Mouse (Mus musculus): ENCODE data around the gene 1500009C09Rik. TPM values are rescaled to one million over a fixed set of nuclear protein-coding genes. Genes with fewer than 3 reads are reported as not detected.

The 1500009C09Rik gene
- total RNA-seq (2014; fragmentation: Nextera tagmentation), result not detected in 2 replicates
- not detected in 2 replicates for total RNA-seq (2017)
- not detected in 2 replicates for polyA plus RNA-seq (2012)

- Histone ChIP-seq H3K36me3 (replicated peaks) (no peaks in the 10 kb centered on the region), H3K9me3 (replicated peaks) (0 out of 2 replicates have a peak, but pooled peaks cover 2% of the 10 kb centered on the region), H3K4me3 (ENCODE audit: low read depth, low read length) (no peak within 1 kb of the TSS), H3K4me1 (ENCODE audit: insufficient read depth, low read depth, low read length) (peaks cover 8% of the 10 kb centered on the region; the same call in 1 of the 2 replicates), H3K27me3 (ENCODE audit: insufficient read depth, low read length) (peaks cover 15% of the 10 kb centered on the region)
- DNase-seq (ENCODE audit: low spot score), result no peak
- TF ChIP-seq GATA1 (IDR thresholded peaks at IDR 0.05; ENCODE audit: borderline replicate concordance, low read length), result no peak
- TF ChIP-seq TAL1 (conservative IDR thresholded peaks at IDR 0.05; ENCODE audit: low read depth, low read length), result no peak
- TF ChIP-seq CTCF (IDR thresholded peaks at IDR 0.05; ENCODE audit: low read depth, low read length), result no peak
- no peak for TF ChIP-seq GATA2 (IDR thresholded peaks at IDR 0.05; ENCODE audit: borderline replicate concordance, low read depth, low read length)
- no peak for TF ChIP-seq POLR2AphosphoS5 (IDR thresholded peaks at IDR 0.05; ENCODE audit: insufficient replicate concordance, low read depth, low read length)
- no peak for ATAC-seq (ENCODE audit: extremely low read depth, insufficient number of reproducible peaks, low FRiP score, poor library complexity, severe bottlenecking)
Observed at GRCm38 (mm10) chr15:82252097-82252496, at the start of gene 1500009C09Rik. 1500009C09Rik (plus strand) TSS chr15:82252397.

- DNase-seq (ENCODE audit: low spot score) (no peak), ATAC-seq (ENCODE audit: extremely low read depth, insufficient number of reproducible peaks, low FRiP score, poor library complexity, severe bottlenecking) (no peak)
- H3K36me3 ChIP-seq (replicated peaks), result peaks cover 99% of the 10 kb centered on the region
- H3K9me3 ChIP-seq (replicated peaks), result peaks cover 12% of the 10 kb centered on the region
- no peaks in the 10 kb centered on the region for H3K27me3 ChIP-seq (ENCODE audit: insufficient read depth, low read length)
- TF ChIP-seq GATA1 (IDR thresholded peaks at IDR 0.05; ENCODE audit: borderline replicate concordance, low read length) (no peak), GATA2 (IDR thresholded peaks at IDR 0.05; ENCODE audit: borderline replicate concordance, low read depth, low read length) (no peak), TAL1 (conservative IDR thresholded peaks at IDR 0.05; ENCODE audit: low read depth, low read length) (no peak), POLR2AphosphoS5 (IDR thresholded peaks at IDR 0.05; ENCODE audit: insufficient replicate concordance, low read depth, low read length) (no peak), CTCF (IDR thresholded peaks at IDR 0.05; ENCODE audit: low read depth, low read length) (no peak)
- H3K4me1 ChIP-seq (ENCODE audit: insufficient read depth, low read depth, low read length), result peaks cover 4% of the 10 kb centered on the region; the same call in 1 of the 2 replicates
- H3K4me3 ChIP-seq (ENCODE audit: low read depth, low read length), result no peak overlapping the region
Observed at GRCm38 (mm10) chr15:82203090-82203489, 49.1 kb upstream of the 1500009C09Rik start.

GRCm38 (mm10) chr15:82203611-82204351 is 48.4 kb upstream of the 1500009C09Rik start:
- Histone ChIP-seq H3K4me1 (ENCODE audit: insufficient read depth, low read depth, low read length) (0 out of 2 replicates have a peak, but pooled peaks cover under 1% of the 10 kb centered on the region), H3K36me3 (replicated peaks) (peaks cover 98% of the 10 kb centered on the region), H3K4me3 (ENCODE audit: low read depth, low read length) (no peak overlapping the region), H3K27me3 (ENCODE audit: insufficient read depth, low read length) (no peaks in the 10 kb centered on the region), H3K9me3 (replicated peaks) (peaks cover 12% of the 10 kb centered on the region)
- no peak for ATAC-seq (ENCODE audit: extremely low read depth, insufficient number of reproducible peaks, low FRiP score, poor library complexity, severe bottlenecking)
- DNase-seq (ENCODE audit: low spot score), result no peak
- TF ChIP-seq CTCF (IDR thresholded peaks at IDR 0.05; ENCODE audit: low read depth, low read length) (no peak), POLR2AphosphoS5 (IDR thresholded peaks at IDR 0.05; ENCODE audit: insufficient replicate concordance, low read depth, low read length) (no peak), GATA2 (IDR thresholded peaks at IDR 0.05; ENCODE audit: borderline replicate concordance, low read depth, low read length) (no peak), GATA1 (IDR thresholded peaks at IDR 0.05; ENCODE audit: borderline replicate concordance, low read length) (no peak), TAL1 (conservative IDR thresholded peaks at IDR 0.05; ENCODE audit: low read depth, low read length) (no peak)

GRCm38 (mm10) chr15:82204680-82205371 is 47.4 kb upstream of the 1500009C09Rik start:
- Histone ChIP-seq H3K27me3 (ENCODE audit: insufficient read depth, low read length) (no peaks in the 10 kb centered on the region; the same call in 1 of the 2 replicates), H3K4me1 (ENCODE audit: insufficient read depth, low read depth, low read length) (no peaks in the 10 kb centered on the region), H3K4me3 (ENCODE audit: low read depth, low read length) (no peak overlapping the region), H3K9me3 (replicated peaks) (peaks cover 12% of the 10 kb centered on the region), H3K36me3 (replicated peaks) (peaks cover 94% of the 10 kb centered on the region)
- TF ChIP-seq GATA1 (IDR thresholded peaks at IDR 0.05; ENCODE audit: borderline replicate concordance, low read length), result no peak
- no peak for TF ChIP-seq TAL1 (conservative IDR thresholded peaks at IDR 0.05; ENCODE audit: low read depth, low read length)
- TF ChIP-seq POLR2AphosphoS5 (IDR thresholded peaks at IDR 0.05; ENCODE audit: insufficient replicate concordance, low read depth, low read length), result no peak
- no peak for TF ChIP-seq GATA2 (IDR thresholded peaks at IDR 0.05; ENCODE audit: borderline replicate concordance, low read depth, low read length)
- no peak for DNase-seq (ENCODE audit: low spot score)
- ATAC-seq (ENCODE audit: extremely low read depth, insufficient number of reproducible peaks, low FRiP score, poor library complexity, severe bottlenecking), result no peak

- TF ChIP-seq CTCF (IDR thresholded peaks at IDR 0.05; ENCODE audit: low read depth, low read length) (no peak), TAL1 (conservative IDR thresholded peaks at IDR 0.05; ENCODE audit: low read depth, low read length) (no peak), GATA1 (IDR thresholded peaks at IDR 0.05; ENCODE audit: borderline replicate concordance, low read length) (no peak), GATA2 (IDR thresholded peaks at IDR 0.05; ENCODE audit: borderline replicate concordance, low read depth, low read length) (no peak), POLR2AphosphoS5 (IDR thresholded peaks at IDR 0.05; ENCODE audit: insufficient replicate concordance, low read depth, low read length) (no peak)
- H3K4me1 ChIP-seq (ENCODE audit: insufficient read depth, low read depth, low read length), result no peaks in the 10 kb centered on the region
- H3K27me3 ChIP-seq (ENCODE audit: insufficient read depth, low read length), result peaks cover 10% of the 10 kb centered on the region
- no peak for ATAC-seq (ENCODE audit: extremely low read depth, insufficient number of reproducible peaks, low FRiP score, poor library complexity, severe bottlenecking)
- H3K4me3 ChIP-seq (ENCODE audit: low read depth, low read length), result no peak overlapping the region
- peaks cover 83% of the 10 kb centered on the region for H3K36me3 ChIP-seq (replicated peaks)
- peaks cover 15% of the 10 kb centered on the region for H3K9me3 ChIP-seq (replicated peaks)
- no peak for DNase-seq (ENCODE audit: low spot score)
Observed at GRCm38 (mm10) chr15:82206365-82207104, 45.7 kb upstream of the 1500009C09Rik start.
